Mouse (Mus musculus) frontal cortex, adult (tissue): Measurements from ENCODE around the gene Gm9780.
"Not testable (repeated sequence)": the region's sequence is repeated elsewhere in the genome, so short reads cannot be mapped to it uniquely, and the experiment has no call there.

Experiments
- ATAC-seq: cut with Nextera tagmentation; 2 replicates; pipeline ENCODE4 v1.9.2; 2017; ENCODE audit warnings: mild to moderate bottlenecking, moderate library complexity, mixed read lengths; ENCODE audit not compliant: low TSS enrichment

The Gm9780 gene

DNA sequence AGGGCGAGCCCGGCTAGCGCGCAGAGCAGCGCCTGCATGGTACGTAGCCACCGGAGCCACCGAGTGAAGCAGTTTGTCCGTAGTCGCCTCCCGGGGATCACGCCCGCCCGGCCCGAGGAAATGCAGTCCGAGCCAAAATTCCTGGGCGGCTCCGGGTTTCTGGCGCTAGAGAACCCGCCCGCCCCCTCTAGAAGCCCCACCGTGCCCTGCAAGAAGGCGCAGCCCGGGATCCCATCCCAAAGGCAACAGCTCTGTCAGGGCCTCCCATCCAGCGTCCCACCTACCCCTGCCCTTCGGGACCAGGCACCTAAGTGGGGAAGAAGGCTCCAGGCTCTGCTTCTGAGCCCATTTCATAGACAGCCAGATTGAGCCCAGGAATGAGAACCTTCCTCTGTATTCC lies at the start of gene Gm9780:
Gene Gm9780 (minus strand): TSS at position 101 of the 400 bp plus-strand sequence.
- not testable (repeated sequence) for ATAC-seq

DNA sequence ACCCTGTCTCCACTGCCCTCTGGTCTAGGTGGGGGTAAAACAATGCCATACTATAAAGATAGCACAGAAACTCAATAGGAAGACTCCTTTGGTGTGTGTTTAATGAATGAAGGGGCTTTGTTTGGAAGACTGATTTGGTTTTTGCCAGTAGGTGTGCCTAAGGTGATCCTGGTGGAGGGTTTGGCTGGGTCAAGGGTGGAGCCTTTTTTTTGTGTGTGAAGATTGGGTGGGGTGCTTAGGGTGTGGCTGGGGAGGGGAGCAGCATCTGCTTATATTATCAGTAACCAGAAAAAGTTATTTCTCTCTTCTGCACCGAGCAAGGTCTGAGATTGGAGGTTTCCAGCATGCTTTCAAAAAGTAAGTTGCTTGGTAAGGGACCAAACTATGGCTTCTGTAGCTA lies 39.5 kb upstream of the Gm9780 start, which contains the start of gene Cphx3:
Gene Cphx3 (plus strand): TSS at position 301 of the 400 bp plus-strand sequence.
- not testable (repeated sequence) for ATAC-seq

DNA sequence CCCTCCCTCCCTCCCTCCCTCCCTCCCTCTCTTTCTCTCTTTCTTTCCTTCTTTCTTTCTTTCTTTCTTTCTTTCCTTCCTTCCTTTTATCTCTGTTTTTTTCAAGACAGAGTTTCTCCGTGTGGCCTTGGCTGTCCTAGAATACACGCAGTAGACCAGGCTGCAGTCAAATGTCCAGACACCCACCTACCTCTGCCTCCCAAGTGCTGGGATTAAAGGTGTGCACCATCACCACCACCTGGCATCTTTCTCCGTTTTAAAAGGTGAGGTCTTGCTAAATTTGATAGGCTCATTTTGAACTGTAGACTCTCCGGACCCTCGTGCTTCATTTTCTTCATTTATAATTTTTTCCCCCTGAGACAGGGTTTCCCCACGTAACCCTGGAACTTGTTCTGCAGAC lies 38.7 kb upstream of the Gm9780 start, which contains the start of gene Cphx2:
Gene Cphx2 (plus strand): TSS at position 301 of the 400 bp plus-strand sequence.
- not testable (repeated sequence) for ATAC-seq

DNA sequence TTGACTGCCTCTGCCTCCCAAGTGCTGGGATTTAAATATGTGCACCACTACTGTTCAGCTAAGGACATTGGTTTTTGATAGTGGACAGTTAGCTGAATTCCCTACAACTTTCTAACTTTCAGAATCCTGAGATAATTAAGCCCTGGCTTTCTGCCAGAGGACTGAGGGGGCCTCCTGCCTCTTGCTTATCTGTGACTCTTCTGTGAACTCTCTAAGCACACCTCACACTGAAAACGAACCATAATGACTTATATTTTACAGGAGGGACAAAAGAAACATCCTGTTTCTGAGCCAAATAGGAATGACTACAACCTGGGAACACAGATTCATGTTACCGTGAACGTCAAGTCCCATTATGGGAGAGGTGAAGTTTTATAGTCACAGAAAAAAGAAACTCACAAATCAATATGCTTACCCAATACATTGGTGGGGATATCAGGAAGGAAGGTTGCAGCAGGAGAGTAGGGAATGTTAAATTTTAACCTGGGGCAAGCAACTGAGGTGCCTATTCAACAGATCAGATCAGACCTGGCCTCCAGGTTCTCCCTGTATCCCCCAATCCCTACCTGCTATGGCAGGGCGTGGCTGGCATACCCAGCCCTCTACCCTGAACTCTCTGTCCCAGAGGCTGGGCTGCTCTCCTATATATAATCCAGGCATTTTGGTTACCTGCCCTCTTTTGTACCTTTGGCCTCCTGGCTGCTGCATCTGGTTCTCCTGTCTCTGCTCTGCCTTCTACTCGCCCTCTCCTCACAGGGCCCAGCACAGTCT lies 34.3 kb upstream of the Gm9780 start:
- ATAC-seq: not testable (repeated sequence)

DNA sequence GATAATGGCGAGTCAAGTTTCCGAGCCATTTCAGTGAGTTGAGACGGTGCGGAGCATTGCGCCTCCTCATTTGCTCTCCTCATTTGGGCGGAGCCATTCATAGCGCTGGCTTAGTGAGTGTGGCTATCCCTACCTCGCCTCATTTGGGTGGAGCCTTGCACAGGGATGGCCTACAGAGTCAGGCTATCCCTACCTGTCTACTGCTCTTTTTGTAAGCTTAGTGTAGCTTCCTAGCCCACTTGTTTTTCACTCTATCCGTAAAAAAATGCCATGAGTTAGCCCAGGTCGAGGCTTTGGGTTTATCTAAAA lies 24.8 kb upstream of the Gm9780 start, which contains the start of gene Tmem254c:
Gene Tmem254c (minus strand): TSS at position 31 of the 309 bp plus-strand sequence.
- peak; percentile 89 for ATAC-seq

DNA sequence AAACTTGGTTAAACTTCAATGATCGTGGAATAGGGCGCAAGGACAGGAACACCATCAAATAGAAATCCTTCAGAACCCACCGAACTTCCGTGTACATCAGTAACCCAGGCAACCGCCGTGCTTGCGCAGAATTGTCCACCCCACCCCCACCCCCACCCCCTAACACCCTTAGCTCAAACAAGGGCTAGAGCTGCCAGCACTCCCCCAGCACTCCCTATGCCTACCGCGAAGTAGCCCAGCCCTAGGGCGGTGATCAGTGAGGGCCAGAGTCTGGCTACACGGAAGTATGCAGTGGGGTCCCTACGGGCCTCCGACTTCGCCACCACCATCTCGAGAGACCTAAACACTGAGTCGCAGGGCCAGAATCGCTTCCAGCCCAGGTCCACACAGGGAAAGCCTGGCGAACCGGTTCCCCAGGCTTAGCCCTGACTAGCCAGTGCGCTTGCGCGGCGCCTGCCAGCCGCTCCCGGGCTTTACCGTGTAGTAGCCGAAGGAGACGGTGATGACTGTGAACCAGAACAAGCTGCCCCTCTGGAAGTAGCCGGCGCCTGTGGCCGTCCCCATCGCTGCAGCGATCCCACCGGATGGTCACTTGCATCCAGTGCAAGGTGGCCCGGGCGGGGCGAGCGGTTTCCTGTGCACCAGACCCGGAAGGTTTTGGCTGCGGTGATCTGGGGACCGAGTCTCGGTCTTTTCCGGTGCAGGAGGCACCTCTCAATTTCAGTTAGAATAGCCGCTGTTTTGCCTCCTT lies 24.2 kb upstream of the Gm9780 start:
- peak; percentile 83 for ATAC-seq

DNA sequence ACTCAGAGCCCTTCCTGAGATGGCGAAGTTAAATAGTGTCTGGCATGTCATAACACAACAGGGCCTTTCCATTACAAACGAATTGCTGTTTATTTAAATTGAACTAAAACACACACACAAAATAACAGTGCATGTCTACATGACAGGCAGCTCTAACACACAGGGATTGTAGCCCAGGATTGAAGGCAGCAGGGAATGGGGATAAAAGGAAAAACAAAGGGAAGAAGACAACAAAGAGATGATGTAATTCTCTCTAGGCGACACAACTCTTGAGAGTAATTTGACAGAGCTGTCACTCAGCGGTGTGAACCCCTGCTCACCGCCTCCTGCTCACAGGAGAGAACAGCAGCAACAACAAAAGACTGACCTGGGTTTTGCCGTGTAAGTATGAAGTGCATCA lies 16.9 kb upstream of the Gm9780 start:
- not testable (repeated sequence) for ATAC-seq

DNA sequence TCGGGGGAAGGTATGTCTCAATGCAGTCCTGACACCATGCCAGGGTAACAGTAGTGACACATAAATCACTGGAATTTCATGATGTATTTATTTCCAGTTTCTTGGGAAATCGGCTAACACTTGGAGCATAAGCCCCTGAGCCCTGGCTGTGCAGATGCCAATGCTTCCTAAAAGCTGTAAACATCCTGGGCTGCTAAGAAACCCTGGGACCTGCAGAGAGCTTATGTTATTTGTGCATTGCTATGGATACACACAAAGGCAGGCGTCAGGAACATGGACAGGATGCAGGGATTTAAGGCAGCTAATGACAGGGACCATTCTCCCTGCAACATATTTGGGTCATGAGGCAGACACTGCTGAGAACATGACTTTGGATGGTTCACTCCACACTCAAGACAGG lies 15.7 kb upstream of the Gm9780 start:
- ATAC-seq: not testable (repeated sequence)

DNA sequence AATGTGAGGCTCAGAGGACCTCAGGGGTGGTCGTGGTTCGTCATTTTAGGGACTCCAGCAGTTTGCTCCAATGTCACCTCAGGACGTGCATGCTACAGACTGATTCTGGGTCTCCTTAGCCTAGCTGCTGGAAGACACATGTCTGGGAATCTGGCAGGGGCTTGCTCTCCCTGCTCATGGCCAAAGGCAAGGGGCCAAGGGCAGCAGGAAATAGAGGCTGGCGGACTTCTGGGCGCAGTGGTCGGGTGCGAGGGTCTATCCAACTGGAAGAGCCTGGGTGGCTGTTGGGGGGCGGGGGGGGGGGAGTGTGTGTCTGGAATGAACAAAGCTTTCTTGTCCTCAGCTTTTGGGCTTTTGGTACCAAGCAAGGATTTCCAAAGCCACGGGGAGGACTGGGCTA lies 6.3 kb upstream of the Gm9780 start:
- ATAC-seq: not testable (repeated sequence)

DNA sequence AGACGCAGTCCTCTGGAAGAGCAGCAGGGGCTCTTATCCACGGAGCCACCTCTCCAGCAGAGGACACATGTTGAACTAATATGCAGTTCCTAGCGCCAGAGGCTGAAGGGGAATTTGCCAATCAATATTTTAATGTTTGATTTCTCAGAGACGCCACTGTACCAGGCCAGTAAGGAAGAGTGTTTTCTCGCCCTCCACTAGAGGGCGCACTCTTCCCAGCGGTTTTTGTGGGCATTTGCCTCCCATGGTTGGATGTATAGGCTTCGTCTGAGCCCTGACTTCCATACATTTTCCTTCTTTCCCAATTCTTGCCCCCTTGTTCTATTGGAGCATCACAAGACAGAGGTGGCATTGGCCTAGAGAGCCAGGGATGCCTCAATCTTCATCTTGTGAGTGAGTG lies 4.5 kb upstream of the Gm9780 start:
- ATAC-seq: not testable (repeated sequence)

DNA sequence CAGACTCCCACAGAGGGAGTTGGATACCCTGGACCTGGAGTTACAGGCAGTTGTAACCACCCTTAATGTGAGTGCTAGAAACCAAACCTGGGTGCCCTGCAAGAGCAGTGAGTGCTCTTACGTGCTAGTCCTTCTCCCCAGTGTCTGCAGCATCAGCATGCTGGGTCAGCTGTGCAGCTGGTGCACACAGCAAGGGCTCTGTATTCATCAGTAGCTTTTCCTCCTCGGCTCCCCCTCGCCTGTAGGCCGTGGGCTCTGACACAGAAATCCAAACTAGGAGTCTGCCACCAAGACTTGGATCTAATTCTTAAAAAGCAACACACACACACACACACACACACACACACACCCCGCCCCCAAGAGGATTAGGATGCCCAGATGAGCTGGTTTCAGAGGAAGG lies 2.5 kb upstream of the Gm9780 start:
- ATAC-seq: not testable (repeated sequence)

DNA sequence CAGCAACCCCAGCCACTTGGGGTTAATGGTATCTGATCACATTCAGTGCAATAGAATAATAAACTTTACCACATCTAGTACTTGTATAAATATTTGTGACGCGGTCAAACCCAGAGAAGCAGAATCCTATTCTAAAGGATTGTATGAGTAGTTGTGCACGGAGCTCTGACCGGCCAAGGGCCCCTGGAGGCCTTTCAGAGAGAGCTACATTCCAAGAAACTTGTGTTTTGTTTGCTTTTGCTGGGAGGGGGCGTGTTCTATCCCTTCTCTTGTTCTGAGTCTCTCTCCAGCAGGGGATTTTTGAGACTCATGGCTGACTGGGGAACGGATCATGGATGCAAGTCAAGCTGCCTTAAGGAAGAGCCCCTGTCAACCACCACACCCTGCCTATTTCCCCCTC lies 7.1 kb downstream of the Gm9780 start:
- not testable (repeated sequence) for ATAC-seq

DNA sequence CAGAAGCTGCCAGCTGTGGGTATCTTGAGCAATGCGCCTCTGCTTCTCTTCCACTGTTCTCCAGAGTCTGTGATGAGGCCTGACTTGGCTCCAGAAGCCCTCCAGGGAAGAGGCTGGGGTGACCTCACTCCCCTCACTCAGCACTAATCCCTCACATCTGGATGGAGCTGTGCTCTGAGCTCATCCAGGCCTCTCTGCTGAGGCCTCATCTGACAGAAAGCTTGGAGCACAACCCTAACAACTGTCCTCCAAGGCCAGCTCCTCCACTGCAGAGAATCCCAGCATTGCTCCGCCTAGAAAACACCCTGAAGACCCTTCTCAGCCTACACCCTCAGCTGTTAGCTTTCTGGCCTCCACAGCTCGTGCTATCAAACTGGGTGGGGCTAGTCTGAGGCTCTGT lies 8.1 kb downstream of the Gm9780 start:
- not testable (repeated sequence) for ATAC-seq

DNA sequence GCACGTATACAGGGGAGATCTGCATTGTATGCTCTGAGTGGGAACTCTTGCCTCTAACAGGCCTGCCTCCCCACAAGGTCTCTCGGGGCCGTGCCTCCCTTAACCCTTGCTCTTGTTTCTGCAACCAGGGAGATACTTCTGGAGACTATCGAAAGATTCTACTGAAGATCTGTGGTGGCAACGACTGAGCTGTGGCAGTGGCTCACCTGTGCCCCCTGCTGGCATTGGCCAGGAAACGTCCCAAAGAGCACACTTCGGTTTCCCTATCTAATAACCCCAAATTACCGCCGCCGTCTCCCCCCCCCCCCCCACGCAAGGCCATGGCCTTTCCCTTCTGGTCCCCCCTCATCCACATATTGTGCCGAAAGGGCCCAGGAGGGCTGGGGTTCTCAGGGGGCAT lies 16.9 kb downstream of the Gm9780 start:
- ATAC-seq: not testable (repeated sequence)

DNA sequence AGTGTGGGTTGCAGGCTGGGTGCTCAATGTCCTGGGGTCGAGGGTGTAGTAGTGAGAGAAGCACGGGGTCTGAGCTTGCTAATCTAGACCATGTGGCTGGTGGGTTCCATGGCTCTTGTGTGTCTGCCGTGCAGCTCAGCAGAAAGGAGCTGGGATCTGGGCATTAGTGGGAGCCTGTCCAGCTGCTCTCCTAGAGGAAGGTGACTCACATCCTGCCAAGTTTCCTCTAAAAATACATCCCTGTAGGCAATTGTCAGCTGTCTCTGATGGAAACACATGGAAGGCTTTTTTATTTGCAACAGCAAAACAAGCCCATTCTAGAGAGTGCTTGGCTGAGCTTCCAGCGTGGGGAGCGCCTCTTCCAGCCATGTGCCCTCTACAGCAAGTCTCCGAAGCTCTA lies 19.7 kb downstream of the Gm9780 start:
- peak; percentile 77 for ATAC-seq

DNA sequence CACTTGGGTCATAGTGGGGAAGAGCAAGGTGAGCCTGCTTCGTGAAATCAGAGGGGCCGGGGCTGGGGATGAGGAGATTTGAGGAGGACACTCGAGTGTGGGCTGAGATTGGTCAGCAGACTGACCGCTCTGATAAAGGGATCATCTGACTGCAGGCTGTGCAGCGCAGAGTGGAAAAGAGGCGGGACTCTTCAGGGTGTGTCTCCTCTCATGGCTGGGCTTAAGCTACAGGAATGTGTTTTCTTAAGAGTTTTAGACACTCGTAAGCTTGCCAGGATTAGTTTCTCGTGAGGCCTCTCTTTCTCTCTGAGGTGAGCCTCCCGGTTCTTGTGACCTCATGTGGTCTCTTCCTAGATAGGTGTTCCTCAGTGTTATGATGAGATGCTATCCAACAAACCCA lies 21.0 kb downstream of the Gm9780 start:
- ATAC-seq: not testable (repeated sequence)

DNA sequence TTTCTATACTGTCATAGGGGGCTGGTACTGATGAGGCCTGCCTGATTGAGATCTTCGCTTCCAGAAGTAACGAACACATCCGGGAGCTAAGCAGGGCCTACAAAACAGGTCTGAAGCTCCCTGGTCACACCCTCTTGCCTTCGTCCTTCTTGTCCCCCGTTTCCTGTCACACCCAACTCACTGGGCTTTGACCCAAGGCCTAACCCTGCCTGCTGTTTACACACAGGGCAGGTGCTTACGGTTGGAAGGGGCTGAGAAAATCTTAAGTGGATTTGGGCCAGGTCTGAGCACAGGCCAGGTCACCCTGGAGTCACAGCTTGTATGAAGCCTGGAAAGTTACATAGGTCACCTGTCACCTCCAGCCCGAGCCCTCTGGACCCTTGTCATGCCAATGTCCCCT lies 26.1 kb downstream of the Gm9780 start:
- not testable (repeated sequence) for ATAC-seq

DNA sequence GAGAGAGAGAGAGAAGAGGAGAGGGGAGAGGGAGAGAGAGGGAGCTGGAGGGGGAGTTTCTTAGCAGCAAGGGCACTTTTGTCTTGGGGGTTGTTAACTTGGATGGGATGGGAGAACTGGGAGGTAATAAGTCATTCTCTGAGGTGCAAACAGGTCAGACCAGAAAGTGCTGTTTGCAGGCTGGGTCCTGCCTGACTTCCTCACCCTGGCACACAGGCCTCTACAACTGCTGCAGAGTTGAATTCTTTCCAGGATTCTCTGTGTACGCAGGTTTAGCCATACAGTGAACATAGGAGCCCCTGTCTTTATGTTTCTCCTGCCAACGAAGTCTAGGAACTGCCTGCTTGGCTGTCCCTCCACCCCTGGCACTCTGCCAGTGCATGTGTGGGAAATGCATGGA lies 35.0 kb downstream of the Gm9780 start:
- not testable (repeated sequence) for ATAC-seq

DNA sequence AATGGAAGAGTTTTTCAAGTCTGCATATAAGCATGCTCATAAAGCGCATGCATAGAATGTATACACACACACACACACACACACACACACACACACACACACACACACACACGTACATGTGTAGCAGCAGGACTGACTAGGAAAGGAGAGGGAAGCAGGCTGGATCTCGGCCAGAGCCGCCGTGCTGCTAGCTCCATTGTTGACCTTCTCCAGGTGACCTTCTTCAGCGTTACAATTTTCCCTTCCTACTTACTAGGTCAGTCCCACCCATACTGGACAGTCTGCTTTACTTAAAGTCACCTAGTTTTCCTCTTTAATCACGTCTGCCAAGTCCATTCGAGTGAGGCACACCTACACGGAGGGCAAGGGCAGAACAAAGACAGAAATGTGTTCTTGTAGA lies 60.6 kb downstream of the Gm9780 start:
- not testable (repeated sequence) for ATAC-seq

DNA sequence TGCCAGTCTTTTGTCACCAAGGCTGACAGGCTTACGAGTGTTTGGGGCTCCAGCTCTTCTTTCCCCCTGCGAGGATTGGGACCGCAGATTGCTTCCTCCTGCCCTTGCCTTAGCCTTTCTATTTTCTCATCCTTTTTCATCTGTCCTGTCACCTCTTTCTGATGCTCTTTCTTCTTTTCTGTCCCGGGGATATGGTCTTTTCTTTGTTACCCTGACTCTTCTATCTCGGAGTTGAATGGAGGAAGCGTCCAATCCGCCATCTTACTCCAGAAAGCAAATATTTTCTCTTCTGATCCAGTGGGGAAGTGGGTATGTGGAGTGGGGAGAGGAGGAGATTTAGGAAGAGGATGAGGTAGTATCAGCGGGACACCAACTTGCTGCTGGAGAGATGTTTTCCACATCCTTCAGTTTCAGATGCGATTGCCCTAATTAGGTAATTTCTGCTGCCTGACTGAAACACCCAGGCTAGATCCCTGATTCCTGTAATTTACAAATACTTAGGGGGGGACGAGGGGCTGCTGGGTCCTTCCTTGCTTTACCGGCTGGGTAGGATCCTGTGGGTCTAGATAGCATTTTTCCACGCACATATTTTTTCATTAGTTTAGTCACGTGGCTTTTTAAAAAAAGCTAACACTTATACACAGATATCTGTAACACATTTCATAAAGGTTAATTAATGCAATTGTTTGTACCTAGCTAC lies 63.1 kb downstream of the Gm9780 start:
- ATAC-seq: not testable (repeated sequence)

DNA sequence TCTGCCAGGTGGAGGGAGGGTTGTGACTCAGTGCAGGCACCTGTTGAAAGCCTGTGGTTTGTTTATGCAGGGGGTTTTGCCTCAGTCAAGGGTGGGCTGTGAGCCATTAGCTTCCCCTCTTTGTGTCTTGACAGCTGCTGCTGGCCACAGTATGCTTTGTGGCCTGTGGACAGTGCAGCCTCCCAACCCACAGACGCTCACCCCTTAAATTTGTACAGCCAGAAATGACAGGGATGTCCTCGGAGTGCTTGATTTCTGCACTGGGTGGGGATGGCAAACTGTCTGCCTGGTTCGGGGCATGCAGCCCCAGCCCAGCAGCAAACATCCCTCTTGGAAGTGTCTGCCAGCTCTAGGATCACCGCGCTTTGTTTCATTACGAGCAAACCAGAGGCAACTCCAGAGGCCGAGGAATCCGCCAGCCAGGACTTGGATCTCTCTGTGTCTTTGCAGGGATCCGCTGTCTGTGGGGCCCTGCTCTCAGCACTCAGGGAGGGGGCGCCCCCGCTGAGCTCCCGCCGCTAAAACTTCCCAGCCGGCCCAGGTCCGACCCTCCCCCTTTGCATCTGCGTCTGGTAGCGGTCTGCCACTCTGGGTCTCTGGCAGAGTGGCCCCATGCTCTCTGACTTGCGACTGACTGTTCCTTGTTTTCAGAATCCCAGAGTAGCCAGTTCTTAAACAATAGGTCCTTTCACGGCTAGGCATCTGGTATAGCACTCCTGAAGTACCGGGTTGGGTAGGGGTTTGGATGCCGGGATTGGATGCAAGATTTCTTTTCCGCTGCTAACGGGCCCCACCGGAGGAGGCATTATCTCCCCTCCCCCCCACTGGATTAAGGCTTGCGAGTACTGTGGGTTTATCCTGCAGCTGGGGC lies 63.9 kb downstream of the Gm9780 start, which contains the start of gene Duxbl1:
Gene Duxbl1 (plus strand): TSS at position 207 of the 871 bp plus-strand sequence.
- peak; percentile 27; the same call in 1 of the 2 replicates for ATAC-seq
